Mouse (Mus musculus): ENCODE results near the gene Pck1. TPM values are rescaled to one million over a fixed set of nuclear protein-coding genes. Genes with fewer than 3 reads are reported as not detected.

The Pck1 gene
- total and polyA plus RNA-seq, 2 experiments from 2014 or later: 0.29 to 1.7 TPM

DNA sequence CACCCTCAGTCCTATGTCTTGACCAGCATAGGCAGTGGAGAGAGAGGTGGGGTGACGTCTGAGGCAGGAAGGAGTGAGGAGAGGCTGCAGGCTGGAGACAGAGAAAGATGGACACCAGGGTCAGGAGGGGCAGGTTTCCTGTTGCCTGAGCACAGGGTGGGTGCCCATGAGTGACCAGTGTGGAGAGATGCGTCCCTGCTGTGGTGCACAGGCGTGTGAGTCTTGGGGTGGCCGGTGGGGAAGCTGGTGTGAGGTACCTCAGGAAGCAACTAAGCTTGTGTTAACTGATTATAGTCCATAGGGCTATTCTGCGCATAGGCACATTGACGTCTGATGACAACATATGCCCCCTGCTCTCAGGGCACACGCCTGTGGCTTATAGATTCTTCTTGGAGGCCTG is 26.2 kb downstream of the Pck1 start:
- ATAC-seq (ENCODE audit: insufficient read depth, low read depth): no peak
- TF ChIP-seq EP300 (IDR thresholded peaks at IDR 0.05; ENCODE audit: low read depth) (no peak), CTCF (IDR thresholded peaks at IDR 0.05; ENCODE audit: low read depth) (no peak)
- H3K4me3 ChIP-seq (ENCODE audit: low read depth, low read length): no peak overlapping the region
- H3K4me2 ChIP-seq (ENCODE audit: low read depth, low read length): no peak overlapping the region
- H3K9ac ChIP-seq (replicated peaks; ENCODE audit: low read depth, low read length): no peak overlapping the region
- H3K9me3 ChIP-seq (replicated peaks; ENCODE audit: control insufficient read depth, low read length): 0 out of 2 replicates have a peak, but pooled peaks cover 3% of the 10 kb centered on the region
- 0 out of 2 replicates have a peak, but pooled peaks cover 3% of the 10 kb centered on the region for H3K4me1 ChIP-seq (ENCODE audit: control insufficient read depth, insufficient read depth)
- no peak overlapping the region for H3K27ac ChIP-seq (ENCODE audit: low read depth)
- no peaks in the 10 kb centered on the region for H3K36me3 ChIP-seq (replicated peaks; ENCODE audit: control insufficient read depth, insufficient read depth, low read length)
- WGBS: 76% methylated on average over 7 of the region's 7 CpGs
- no peak for DNase-seq (ENCODE audit: low spot score)
- H3K27me3 ChIP-seq (ENCODE audit: control insufficient read depth, insufficient read depth, low read length): no peaks in the 10 kb centered on the region

DNA sequence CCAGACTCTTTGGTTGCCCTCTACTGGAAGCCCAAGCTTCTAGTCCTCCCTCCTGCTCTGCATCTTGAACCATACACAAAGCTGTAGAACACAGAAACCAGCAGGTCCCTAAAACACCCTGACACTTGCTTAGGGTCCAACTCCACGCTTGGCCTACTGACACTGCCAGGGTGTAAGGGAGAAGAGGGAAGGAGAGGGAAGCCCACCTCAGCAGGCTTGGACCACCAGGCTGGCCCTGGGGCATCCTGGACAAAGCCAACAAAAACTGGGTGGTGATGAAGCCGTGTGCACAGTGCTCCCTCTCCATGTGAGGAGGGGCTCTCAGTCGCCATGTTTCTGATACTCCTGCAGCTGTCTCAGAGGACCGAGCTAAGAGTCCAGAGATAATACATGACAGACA is 27.2 kb downstream of the Pck1 start:
- H3K27ac ChIP-seq (ENCODE audit: low read depth): no peak overlapping the region
- peaks cover 9% of the 10 kb centered on the region for H3K27me3 ChIP-seq (ENCODE audit: control insufficient read depth, insufficient read depth, low read length)
- H3K36me3 ChIP-seq (replicated peaks; ENCODE audit: control insufficient read depth, insufficient read depth, low read length): no peaks in the 10 kb centered on the region
- no peak for TF ChIP-seq EP300 (IDR thresholded peaks at IDR 0.05; ENCODE audit: low read depth)
- TF ChIP-seq CTCF (IDR thresholded peaks at IDR 0.05; ENCODE audit: low read depth): no peak
- H3K9ac ChIP-seq (replicated peaks; ENCODE audit: low read depth, low read length): no peak overlapping the region
- 66% methylated on average over 4 of the region's 4 CpGs for WGBS
- 0 out of 2 replicates have a peak, but pooled peaks cover 3% of the 10 kb centered on the region for H3K9me3 ChIP-seq (replicated peaks; ENCODE audit: control insufficient read depth, low read length)
- no peaks in the 10 kb centered on the region for H3K4me1 ChIP-seq (ENCODE audit: control insufficient read depth, insufficient read depth)
- no peak overlapping the region for H3K4me3 ChIP-seq (ENCODE audit: low read depth, low read length)
- H3K4me2 ChIP-seq (ENCODE audit: low read depth, low read length): no peak overlapping the region
- no peak for ATAC-seq (ENCODE audit: insufficient read depth, low read depth)
- no peak for DNase-seq (ENCODE audit: low spot score)

GRCm38 (mm10) chr2:173180721-173181388 is 28.0 kb downstream of the Pck1 start:
- no peak for TF ChIP-seq EP300 (IDR thresholded peaks at IDR 0.05; ENCODE audit: low read depth)
- no peak for TF ChIP-seq CTCF (IDR thresholded peaks at IDR 0.05; ENCODE audit: low read depth)
- Histone ChIP-seq H3K4me3 (ENCODE audit: low read depth, low read length) (no peak overlapping the region), H3K4me2 (ENCODE audit: low read depth, low read length) (no peak overlapping the region), H3K4me1 (ENCODE audit: control insufficient read depth, insufficient read depth) (no peaks in the 10 kb centered on the region), H3K9ac (replicated peaks; ENCODE audit: low read depth, low read length) (no peak overlapping the region), H3K36me3 (replicated peaks; ENCODE audit: control insufficient read depth, insufficient read depth, low read length) (no peaks in the 10 kb centered on the region), H3K27me3 (ENCODE audit: control insufficient read depth, insufficient read depth, low read length) (peaks cover 9% of the 10 kb centered on the region), H3K9me3 (replicated peaks; ENCODE audit: control insufficient read depth, low read length) (0 out of 2 replicates have a peak, but pooled peaks cover 1% of the 10 kb centered on the region), H3K27ac (ENCODE audit: low read depth) (no peak overlapping the region)
- WGBS: 81% methylated on average over 11 of the region's 11 CpGs
- ATAC-seq (ENCODE audit: insufficient read depth, low read depth) (no peak), DNase-seq (ENCODE audit: low spot score) (no peak)

DNA sequence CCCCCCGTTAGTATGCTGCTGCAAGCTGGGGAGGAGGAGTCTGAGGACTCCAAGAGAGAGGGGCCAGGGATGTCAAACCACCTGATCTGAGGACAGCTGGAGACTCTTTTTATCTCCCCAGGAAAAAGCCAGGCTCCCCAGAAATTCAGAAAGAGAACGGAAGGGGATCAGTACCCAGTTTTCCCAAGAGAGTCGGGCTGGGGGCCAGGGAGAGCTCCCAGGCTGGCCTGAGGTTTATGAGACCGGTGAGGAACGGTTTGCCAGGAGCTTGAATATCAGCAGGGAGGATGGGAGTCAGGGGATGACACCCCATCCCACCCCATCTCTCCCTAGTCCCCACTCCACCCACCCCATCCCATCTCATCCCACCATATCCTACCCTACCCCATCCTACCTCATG is 28.6 kb downstream of the Pck1 start:
- 46% methylated on average over 5 of the region's 5 CpGs for WGBS
- Histone ChIP-seq H3K4me2 (ENCODE audit: low read depth, low read length) (no peak overlapping the region), H3K9ac (replicated peaks; ENCODE audit: low read depth, low read length) (no peak overlapping the region), H3K4me3 (ENCODE audit: low read depth, low read length) (no peak overlapping the region), H3K9me3 (replicated peaks; ENCODE audit: control insufficient read depth, low read length) (no peaks in the 10 kb centered on the region), H3K36me3 (replicated peaks; ENCODE audit: control insufficient read depth, insufficient read depth, low read length) (no peaks in the 10 kb centered on the region), H3K4me1 (ENCODE audit: control insufficient read depth, insufficient read depth) (no peaks in the 10 kb centered on the region), H3K27me3 (ENCODE audit: control insufficient read depth, insufficient read depth, low read length) (peaks cover 9% of the 10 kb centered on the region), H3K27ac (ENCODE audit: low read depth) (no peak overlapping the region)
- ATAC-seq (ENCODE audit: insufficient read depth, low read depth) (no peak), DNase-seq (ENCODE audit: low spot score) (no peak)
- TF ChIP-seq CTCF (IDR thresholded peaks at IDR 0.05; ENCODE audit: low read depth): no peak
- no peak for TF ChIP-seq EP300 (IDR thresholded peaks at IDR 0.05; ENCODE audit: low read depth)

GRCm38 (mm10) chr2:173181901-173182300 is 29.1 kb downstream of the Pck1 start:
- DNase-seq (ENCODE audit: low spot score) (no peak), ATAC-seq (ENCODE audit: insufficient read depth, low read depth) (no peak)
- Histone ChIP-seq H3K27ac (ENCODE audit: low read depth) (no peak overlapping the region), H3K4me1 (ENCODE audit: control insufficient read depth, insufficient read depth) (no peaks in the 10 kb centered on the region), H3K27me3 (ENCODE audit: control insufficient read depth, insufficient read depth, low read length) (peaks cover 9% of the 10 kb centered on the region), H3K9ac (replicated peaks; ENCODE audit: low read depth, low read length) (no peak overlapping the region), H3K9me3 (replicated peaks; ENCODE audit: control insufficient read depth, low read length) (no peaks in the 10 kb centered on the region), H3K4me2 (ENCODE audit: low read depth, low read length) (no peak overlapping the region), H3K4me3 (ENCODE audit: low read depth, low read length) (no peak overlapping the region), H3K36me3 (replicated peaks; ENCODE audit: control insufficient read depth, insufficient read depth, low read length) (no peaks in the 10 kb centered on the region)
- TF ChIP-seq EP300 (IDR thresholded peaks at IDR 0.05; ENCODE audit: low read depth): no peak
- TF ChIP-seq CTCF (IDR thresholded peaks at IDR 0.05; ENCODE audit: low read depth): no peak
- 85% methylated on average over 7 of the region's 7 CpGs for WGBS

DNA sequence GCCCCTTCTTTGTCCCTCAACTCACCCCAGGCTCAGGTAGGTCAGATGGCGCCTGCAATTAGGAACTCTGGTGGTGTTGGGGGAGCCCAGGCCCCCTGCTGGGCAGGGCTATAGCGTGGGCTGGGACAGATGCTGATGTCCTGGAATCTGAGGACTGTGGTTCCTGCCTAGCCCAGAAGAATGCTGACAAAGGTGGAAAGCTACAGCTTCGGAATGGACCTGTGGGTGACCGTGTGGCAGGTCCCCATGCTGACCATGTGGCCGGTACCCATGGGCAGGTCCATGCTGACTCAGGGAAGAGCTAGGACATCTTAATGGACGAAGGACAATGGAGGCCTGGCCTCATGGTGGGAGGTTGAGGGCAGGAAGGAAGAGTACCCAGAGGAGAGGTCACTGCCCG is 29.9 kb downstream of the Pck1 start:
- Histone ChIP-seq H3K4me2 (ENCODE audit: low read depth, low read length) (no peak overlapping the region), H3K27ac (ENCODE audit: low read depth) (no peak overlapping the region), H3K9ac (replicated peaks; ENCODE audit: low read depth, low read length) (no peak overlapping the region), H3K36me3 (replicated peaks; ENCODE audit: control insufficient read depth, insufficient read depth, low read length) (no peaks in the 10 kb centered on the region), H3K4me1 (ENCODE audit: control insufficient read depth, insufficient read depth) (no peaks in the 10 kb centered on the region), H3K9me3 (replicated peaks; ENCODE audit: control insufficient read depth, low read length) (no peaks in the 10 kb centered on the region), H3K27me3 (ENCODE audit: control insufficient read depth, insufficient read depth, low read length) (peaks cover 9% of the 10 kb centered on the region), H3K4me3 (ENCODE audit: low read depth, low read length) (no peak overlapping the region)
- WGBS: 67% methylated on average over 7 of the region's 7 CpGs
- DNase-seq (ENCODE audit: low spot score) (no peak), ATAC-seq (ENCODE audit: insufficient read depth, low read depth) (no peak)
- TF ChIP-seq EP300 (IDR thresholded peaks at IDR 0.05; ENCODE audit: low read depth) (no peak), CTCF (IDR thresholded peaks at IDR 0.05; ENCODE audit: low read depth) (no peak)

Measured in heart, postnatal 0 days (tissue).